Mouse (Mus musculus) cerebellum, adult 2 months (tissue): ENCODE results near the gene 6430571L13Rik.

ENCODE experiments used
- CTCF ChIP-seq: fragments of 200-500 bp; IDR thresholded peaks from 2 replicates; pipeline ENCODE4 v1.5.1; 2011; ENCODE audit warnings: low read depth, mild to moderate bottlenecking, control low read depth, low read length, moderate library complexity, borderline replicate concordance; ENCODE audit not compliant: insufficient read depth
- POLR2A ChIP-seq: fragments of 200-500 bp; IDR thresholded peaks from 2 replicates; pipeline ENCODE4 v1.6.1; 2011; ENCODE audit warnings: low read length, control low read depth, borderline replicate concordance; ENCODE audit not compliant: insufficient read depth

DNA sequence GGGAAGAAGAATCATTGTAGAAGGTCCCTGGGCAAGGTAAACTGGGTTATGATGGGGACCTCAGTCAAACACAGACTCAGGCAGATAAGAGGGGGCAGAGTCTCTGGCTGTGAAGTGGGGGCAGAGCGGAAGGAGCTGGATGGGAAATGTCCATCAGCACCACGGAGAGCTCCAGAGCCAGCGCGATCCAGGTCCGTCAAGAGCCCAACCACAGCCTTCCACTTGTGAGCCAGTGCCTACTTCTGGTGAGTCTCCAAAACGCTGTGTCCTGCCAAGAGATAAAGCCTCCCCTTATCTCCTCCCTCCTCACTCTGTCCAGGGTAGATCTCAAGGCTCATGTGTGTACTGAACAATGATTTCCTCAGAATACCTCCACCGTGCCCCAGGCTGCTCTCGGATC is 41.3 kb downstream of the 6430571L13Rik start:
- no peak for TF ChIP-seq CTCF
- TF ChIP-seq POLR2A, result no peak
